Mouse (Mus musculus): Measurements from ENCODE around the gene Rgl3. TPM values are rescaled to one million over a fixed set of nuclear protein-coding genes. Genes with fewer than 3 reads are reported as not detected.

Rgl3 gene
- polyA plus RNA-seq, 1 experiment from 2014 or later: 2.5 TPM

DNA sequence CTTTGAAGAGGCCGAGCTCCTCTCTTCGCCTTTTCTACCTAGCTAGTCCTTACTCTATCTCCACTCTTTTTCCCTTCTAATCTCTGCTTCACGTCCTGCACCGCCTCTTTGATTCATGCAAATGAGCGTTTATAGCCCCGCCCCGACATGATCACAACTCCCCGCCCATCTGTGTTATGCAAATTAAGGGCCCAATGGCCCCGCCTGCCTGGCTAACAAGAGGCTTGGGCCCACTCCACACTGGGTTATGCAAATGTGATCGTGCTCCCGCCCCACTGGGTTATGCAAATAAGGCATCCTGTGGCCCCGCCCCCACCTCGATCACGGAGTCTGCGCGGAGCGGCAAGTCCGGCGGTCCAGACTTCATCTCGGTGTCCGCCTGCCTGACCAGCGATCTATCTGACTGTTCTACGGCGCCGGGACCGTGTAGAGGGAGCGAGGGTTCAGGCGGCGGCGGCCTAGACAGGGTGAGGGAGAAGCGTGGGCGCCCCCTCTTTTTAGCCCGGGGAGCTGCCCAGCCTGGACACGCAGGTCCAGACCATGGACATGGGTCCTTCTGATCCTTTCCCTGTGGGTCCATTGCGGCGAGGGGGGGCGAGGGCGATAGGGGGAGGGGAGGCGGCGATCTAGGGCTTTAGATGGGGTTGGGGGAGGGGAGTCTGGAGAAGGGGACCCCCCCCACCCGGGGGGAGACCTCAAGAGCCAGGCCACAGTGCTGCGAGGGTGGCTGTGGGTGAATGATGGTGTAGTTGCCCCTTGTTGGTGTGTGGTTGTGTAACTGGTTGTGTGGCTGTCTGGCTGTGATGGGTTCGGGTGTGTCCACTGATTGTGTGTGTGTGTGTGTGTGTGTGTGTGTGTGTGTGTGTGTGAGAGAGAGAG is 52.3 kb downstream of the Rgl3 start, which contains the start of gene Plppr2:
TSS of gene Plppr2 (plus strand) at position 342 of the 879 bp plus-strand sequence.
- peak within 1 kb of the TSS; percentile 48 for H3K4me3 ChIP-seq (ENCODE audit: low read depth, low read length)
- no peaks in the 10 kb centered on the region for H3K27me3 ChIP-seq (replicated peaks; ENCODE audit: control insufficient read depth, insufficient read depth, low read length)
- H3K9me3 ChIP-seq (ENCODE audit: control insufficient read depth): no peaks in the 10 kb centered on the region
- peak; percentile 33 for TF ChIP-seq CTCF (IDR thresholded peaks at IDR 0.05; ENCODE audit: low read depth)
- peak; percentile 98 for ATAC-seq
- H3K4me1 ChIP-seq (replicated peaks; ENCODE audit: control insufficient read depth, insufficient read depth, low read length): no peaks in the 10 kb centered on the region
- 1% methylated on average over 43 of the region's 43 CpGs for WGBS
- H3K36me3 ChIP-seq (ENCODE audit: control insufficient read depth, insufficient read depth): no peaks in the 10 kb centered on the region; the same call in 1 of the 2 replicates
- no peak within 1 kb of the TSS for H3K27ac ChIP-seq (ENCODE audit: low read depth, low read length)
- H3K9ac ChIP-seq (ENCODE audit: low read depth, low read length): peak within 1 kb of the TSS; percentile 37; the same call in 1 of the 2 replicates
- peak within 1 kb of the TSS; percentile 80 for H3K4me2 ChIP-seq (replicated peaks; ENCODE audit: low read depth)

DNA sequence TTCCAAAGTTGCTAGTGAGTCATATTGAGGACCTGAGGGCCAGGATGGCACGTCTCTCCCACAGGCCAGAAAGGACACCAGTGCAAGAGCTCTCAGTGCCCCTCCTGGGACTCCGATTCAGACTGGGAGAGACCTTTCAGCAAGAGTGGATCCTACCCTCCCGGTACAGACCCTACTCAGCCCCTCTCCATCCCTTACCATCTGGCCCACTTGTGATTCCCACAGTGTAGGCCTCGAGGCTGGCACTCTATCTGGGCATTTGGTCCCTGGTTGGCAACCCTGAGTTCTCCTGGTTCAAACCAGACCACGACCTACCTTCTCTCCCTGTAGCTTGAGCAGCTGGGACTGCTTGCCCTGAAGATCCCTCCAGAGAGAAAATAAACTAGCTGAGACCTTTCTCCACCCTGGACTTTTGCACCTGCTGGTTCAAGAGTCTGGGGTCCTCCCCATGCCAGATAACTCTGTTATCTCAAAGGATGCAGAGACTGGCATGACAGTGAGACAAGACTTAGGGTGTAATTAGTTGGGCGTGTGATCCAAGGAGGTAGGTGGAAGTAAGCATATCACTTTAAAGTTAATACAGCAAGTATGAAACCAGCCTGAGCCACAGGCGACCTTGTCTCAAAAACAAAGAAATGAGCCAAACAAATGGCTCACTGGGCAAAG is 53.6 kb downstream of the Rgl3 start:
- Histone ChIP-seq H3K27me3 (replicated peaks; ENCODE audit: control insufficient read depth, insufficient read depth, low read length) (no peaks in the 10 kb centered on the region), H3K4me2 (replicated peaks; ENCODE audit: low read depth) (no peak overlapping the region), H3K9me3 (ENCODE audit: control insufficient read depth) (no peaks in the 10 kb centered on the region), H3K4me1 (replicated peaks; ENCODE audit: control insufficient read depth, insufficient read depth, low read length) (no peaks in the 10 kb centered on the region), H3K9ac (ENCODE audit: low read depth, low read length) (no peak overlapping the region), H3K4me3 (ENCODE audit: low read depth, low read length) (no peak overlapping the region), H3K27ac (ENCODE audit: low read depth, low read length) (no peak overlapping the region), H3K36me3 (ENCODE audit: control insufficient read depth, insufficient read depth) (no peaks in the 10 kb centered on the region; the same call in 1 of the 2 replicates)
- ATAC-seq: no peak
- WGBS: 85% methylated on average over 7 of the region's 7 CpGs
- TF ChIP-seq CTCF (IDR thresholded peaks at IDR 0.05; ENCODE audit: low read depth): no peak

DNA sequence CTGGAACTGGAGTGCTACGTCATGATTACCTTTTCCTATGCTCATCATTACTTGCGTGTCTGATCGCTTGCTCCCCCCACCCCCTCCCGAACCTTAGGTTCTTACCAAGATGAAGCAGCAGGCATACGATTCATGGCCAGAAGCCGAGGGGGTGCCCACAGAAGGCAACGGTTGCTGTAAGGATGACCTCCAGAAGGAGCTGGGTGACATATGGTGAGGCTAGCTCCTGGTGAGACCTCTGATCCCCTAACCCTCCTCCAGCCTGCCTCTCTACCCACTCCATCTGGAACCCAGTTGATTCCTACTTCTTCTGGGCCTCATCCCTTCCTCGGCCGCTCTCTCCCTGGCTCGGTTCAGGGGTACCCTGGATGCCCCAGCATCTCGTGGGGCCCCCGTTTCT is 55.2 kb downstream of the Rgl3 start:
- Histone ChIP-seq H3K9ac (ENCODE audit: low read depth, low read length) (no peak overlapping the region), H3K9me3 (ENCODE audit: control insufficient read depth) (no peaks in the 10 kb centered on the region), H3K27me3 (replicated peaks; ENCODE audit: control insufficient read depth, insufficient read depth, low read length) (no peaks in the 10 kb centered on the region), H3K4me3 (ENCODE audit: low read depth, low read length) (no peak overlapping the region), H3K36me3 (ENCODE audit: control insufficient read depth, insufficient read depth) (no peaks in the 10 kb centered on the region), H3K4me2 (replicated peaks; ENCODE audit: low read depth) (no peak overlapping the region), H3K4me1 (replicated peaks; ENCODE audit: control insufficient read depth, insufficient read depth, low read length) (no peaks in the 10 kb centered on the region), H3K27ac (ENCODE audit: low read depth, low read length) (no peak overlapping the region)
- no peak for ATAC-seq
- TF ChIP-seq CTCF (IDR thresholded peaks at IDR 0.05; ENCODE audit: low read depth): no peak
- 92% methylated on average over 12 of the region's 12 CpGs for WGBS

DNA sequence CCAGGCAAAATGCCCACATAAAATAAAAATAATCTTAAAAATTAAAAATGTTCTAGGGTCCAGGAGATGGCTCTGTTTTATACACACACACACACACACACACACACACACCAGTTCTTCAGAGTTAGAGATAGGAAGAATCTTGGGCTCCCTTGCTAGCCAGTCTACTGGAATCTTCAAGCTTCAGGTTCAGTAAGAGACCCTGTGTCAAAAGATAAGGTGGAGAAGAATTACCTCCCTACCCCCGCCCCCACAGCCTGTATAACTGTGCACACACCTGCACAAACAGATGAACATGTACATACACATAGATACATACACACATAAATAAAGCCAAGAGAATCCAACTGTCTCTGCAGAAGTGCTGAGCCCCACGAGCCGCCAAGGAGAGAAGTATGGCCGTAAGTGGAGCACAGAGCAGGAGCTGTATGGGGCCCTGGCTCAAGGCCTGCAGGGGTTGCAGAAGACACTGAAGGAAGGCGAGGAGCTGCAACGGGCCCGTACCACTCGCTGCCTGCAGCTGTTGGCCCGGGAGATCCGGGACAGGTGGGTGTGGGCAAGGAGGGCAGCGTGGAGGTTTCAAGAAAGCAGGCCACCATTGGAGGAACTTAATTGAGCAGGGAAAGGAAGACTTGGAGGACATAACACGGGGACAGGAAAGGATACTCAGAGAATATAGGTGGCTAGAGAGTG is 56.7 kb downstream of the Rgl3 start:
- 61% methylated on average over 12 of the region's 12 CpGs for WGBS
- Histone ChIP-seq H3K9me3 (ENCODE audit: control insufficient read depth) (no peaks in the 10 kb centered on the region), H3K4me2 (replicated peaks; ENCODE audit: low read depth) (no peak overlapping the region), H3K27ac (ENCODE audit: low read depth, low read length) (no peak overlapping the region), H3K27me3 (replicated peaks; ENCODE audit: control insufficient read depth, insufficient read depth, low read length) (no peaks in the 10 kb centered on the region), H3K36me3 (ENCODE audit: control insufficient read depth, insufficient read depth) (no peaks in the 10 kb centered on the region), H3K4me1 (replicated peaks; ENCODE audit: control insufficient read depth, insufficient read depth, low read length) (no peaks in the 10 kb centered on the region), H3K4me3 (ENCODE audit: low read depth, low read length) (no peak overlapping the region), H3K9ac (ENCODE audit: low read depth, low read length) (no peak overlapping the region)
- no peak for TF ChIP-seq CTCF (IDR thresholded peaks at IDR 0.05; ENCODE audit: low read depth)
- no peak for ATAC-seq

DNA sequence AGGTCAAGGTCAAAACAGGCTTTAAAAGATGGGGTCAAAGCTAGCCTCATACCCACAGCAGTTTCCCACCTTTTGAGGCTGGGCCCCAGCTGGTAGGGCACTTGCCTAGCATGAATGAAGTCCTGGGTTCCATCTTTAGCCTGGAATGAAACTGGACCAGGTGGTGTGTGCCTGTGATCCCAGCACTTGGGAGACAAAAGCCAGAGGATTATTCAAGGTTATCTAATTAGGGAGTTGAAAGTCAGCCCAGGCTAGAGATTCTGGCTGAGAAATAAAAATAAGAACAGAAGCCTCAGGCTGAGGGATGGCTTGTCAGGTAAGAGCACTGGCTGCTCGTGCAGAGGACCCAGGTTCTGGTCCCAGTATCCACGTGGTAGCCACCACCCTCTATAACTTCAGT is 57.2 kb downstream of the Rgl3 start:
- Histone ChIP-seq H3K9me3 (ENCODE audit: control insufficient read depth) (no peaks in the 10 kb centered on the region), H3K4me1 (replicated peaks; ENCODE audit: control insufficient read depth, insufficient read depth, low read length) (no peaks in the 10 kb centered on the region), H3K27ac (ENCODE audit: low read depth, low read length) (no peak overlapping the region), H3K27me3 (replicated peaks; ENCODE audit: control insufficient read depth, insufficient read depth, low read length) (no peaks in the 10 kb centered on the region), H3K9ac (ENCODE audit: low read depth, low read length) (no peak overlapping the region), H3K4me2 (replicated peaks; ENCODE audit: low read depth) (no peak overlapping the region), H3K4me3 (ENCODE audit: low read depth, low read length) (no peak overlapping the region), H3K36me3 (ENCODE audit: control insufficient read depth, insufficient read depth) (no peaks in the 10 kb centered on the region)
- WGBS: 56% methylated on average over 2 of the region's 2 CpGs
- TF ChIP-seq CTCF (IDR thresholded peaks at IDR 0.05; ENCODE audit: low read depth): no peak
- ATAC-seq: no peak

DNA sequence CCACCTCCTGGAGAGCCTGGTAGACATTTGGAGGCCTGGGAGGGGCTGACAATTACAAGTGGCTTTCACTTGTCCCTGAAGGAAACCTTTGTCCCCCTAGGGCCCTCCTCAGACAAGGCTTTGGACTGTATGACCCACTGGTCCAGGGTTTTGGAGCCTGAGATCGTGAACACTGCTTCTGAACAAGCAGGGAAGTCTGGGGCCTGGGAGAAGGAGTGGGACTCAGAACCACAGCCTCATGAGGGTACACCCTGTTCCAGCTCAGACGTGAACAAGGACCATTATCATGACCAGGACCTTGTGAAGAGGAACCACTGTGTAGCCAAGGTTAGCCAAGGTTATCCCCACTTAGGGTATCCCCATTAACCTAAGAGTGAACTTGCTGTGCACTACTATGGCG is 60.0 kb downstream of the Rgl3 start:
- Histone ChIP-seq H3K27me3 (replicated peaks; ENCODE audit: control insufficient read depth, insufficient read depth, low read length) (no peaks in the 10 kb centered on the region), H3K9me3 (ENCODE audit: control insufficient read depth) (no peaks in the 10 kb centered on the region), H3K4me3 (ENCODE audit: low read depth, low read length) (no peak overlapping the region), H3K36me3 (ENCODE audit: control insufficient read depth, insufficient read depth) (no peaks in the 10 kb centered on the region; the same call in 1 of the 2 replicates), H3K4me1 (replicated peaks; ENCODE audit: control insufficient read depth, insufficient read depth, low read length) (peaks cover 5% of the 10 kb centered on the region; the same call in 1 of the 2 replicates), H3K9ac (ENCODE audit: low read depth, low read length) (no peak overlapping the region), H3K27ac (ENCODE audit: low read depth, low read length) (no peak overlapping the region), H3K4me2 (replicated peaks; ENCODE audit: low read depth) (no peak overlapping the region)
- no peak for TF ChIP-seq CTCF (IDR thresholded peaks at IDR 0.05; ENCODE audit: low read depth)
- ATAC-seq: no peak
- WGBS: 91% methylated on average over 3 of the region's 3 CpGs

Data from intestine, postnatal 0 days (tissue).